Mouse (Mus musculus): ENCODE data around the gene Sema4d. TPM values are rescaled to one million over a fixed set of nuclear protein-coding genes. Genes with fewer than 3 reads are reported as not detected.

Sema4d gene
- polyA plus RNA-seq, 1 experiment from 2014 or later: 3.8 TPM

- WGBS (ENCODE audit: insufficient replicate concordance): 45% methylated on average over 11 of the region's 11 CpGs
- no peaks in the 10 kb centered on the region for H3K27me3 ChIP-seq
- peaks cover 55% of the 10 kb centered on the region for H3K4me1 ChIP-seq (replicated peaks)
- no peak overlapping the region for H3K4me3 ChIP-seq (replicated peaks)
- ATAC-seq (ENCODE audit: insufficient read depth): peak; percentile 93
- H3K9me3 ChIP-seq (replicated peaks): no peaks in the 10 kb centered on the region
- no peaks in the 10 kb centered on the region for H3K36me3 ChIP-seq (replicated peaks)
- H3K4me2 ChIP-seq: peak overlapping the region; percentile 45
- H3K9ac ChIP-seq: no peak overlapping the region
- H3K27ac ChIP-seq (replicated peaks): peak overlapping the region; percentile 51
Observed at GRCm38 (mm10) chr13:51777048-51777737, 16.4 kb downstream of the Sema4d start.

DNA sequence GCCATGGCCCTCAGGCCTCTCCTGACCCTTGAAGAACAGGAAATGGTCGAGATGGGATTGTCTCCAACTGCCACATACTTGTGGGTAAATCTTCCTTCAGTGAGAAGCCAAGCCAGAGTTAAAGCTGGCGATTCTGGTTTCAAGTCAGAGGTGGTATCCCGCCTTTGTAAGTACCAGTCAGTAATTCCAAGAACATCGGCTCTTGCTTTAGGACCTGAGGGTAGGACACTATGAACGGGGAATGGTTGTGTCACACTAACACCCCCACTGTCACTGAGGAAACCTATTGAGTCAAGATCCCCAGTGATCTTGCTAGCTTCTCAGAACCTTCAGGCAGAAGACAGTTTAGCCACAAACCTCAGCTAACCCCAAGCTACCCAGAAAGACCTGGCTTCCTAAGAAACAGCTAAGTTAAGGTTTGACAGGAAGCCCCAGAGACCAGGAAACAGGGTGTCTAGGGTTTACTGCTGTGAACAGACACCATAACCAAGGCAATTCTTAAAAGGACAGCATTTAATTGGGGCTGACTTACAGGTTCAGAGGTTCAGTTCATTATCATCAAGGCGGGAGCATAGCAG, 17.3 kb downstream of the Sema4d start:
- no peaks in the 10 kb centered on the region for H3K9me3 ChIP-seq (replicated peaks)
- H3K27ac ChIP-seq (replicated peaks): no peak overlapping the region
- no peak overlapping the region; the same call in 1 of the 2 replicates for H3K4me2 ChIP-seq
- H3K36me3 ChIP-seq (replicated peaks): no peaks in the 10 kb centered on the region
- H3K9ac ChIP-seq: no peak overlapping the region
- H3K4me1 ChIP-seq (replicated peaks): peaks cover 47% of the 10 kb centered on the region
- no peak overlapping the region for H3K4me3 ChIP-seq (replicated peaks)
- H3K27me3 ChIP-seq: no peaks in the 10 kb centered on the region
- WGBS (ENCODE audit: insufficient replicate concordance): 59% methylated on average over 6 of the region's 6 CpGs
- no peak for ATAC-seq (ENCODE audit: insufficient read depth)

GRCm38 (mm10) chr13:51771802-51772206, 21.7 kb downstream of the Sema4d start:
- Histone ChIP-seq H3K27me3 (no peaks in the 10 kb centered on the region), H3K9ac (no peak overlapping the region), H3K4me1 (replicated peaks) (peaks cover 25% of the 10 kb centered on the region), H3K4me2 (no peak overlapping the region), H3K4me3 (replicated peaks) (no peak overlapping the region), H3K27ac (replicated peaks) (no peak overlapping the region), H3K9me3 (replicated peaks) (no peaks in the 10 kb centered on the region), H3K36me3 (replicated peaks) (no peaks in the 10 kb centered on the region)
- WGBS (ENCODE audit: insufficient replicate concordance): 77% methylated on average over 10 of the region's 10 CpGs
- no peak for ATAC-seq (ENCODE audit: insufficient read depth)

- Histone ChIP-seq H3K4me2 (no peak overlapping the region), H3K36me3 (replicated peaks) (no peaks in the 10 kb centered on the region), H3K27me3 (no peaks in the 10 kb centered on the region), H3K4me1 (replicated peaks) (peaks cover 15% of the 10 kb centered on the region), H3K27ac (replicated peaks) (no peak overlapping the region), H3K9me3 (replicated peaks) (no peaks in the 10 kb centered on the region), H3K9ac (no peak overlapping the region), H3K4me3 (replicated peaks) (no peak overlapping the region)
- WGBS (ENCODE audit: insufficient replicate concordance): 87% methylated on average over 14 of the region's 14 CpGs
- ATAC-seq (ENCODE audit: insufficient read depth): no peak
Observed at GRCm38 (mm10) chr13:51770647-51771427, 22.7 kb downstream of the Sema4d start.

DNA sequence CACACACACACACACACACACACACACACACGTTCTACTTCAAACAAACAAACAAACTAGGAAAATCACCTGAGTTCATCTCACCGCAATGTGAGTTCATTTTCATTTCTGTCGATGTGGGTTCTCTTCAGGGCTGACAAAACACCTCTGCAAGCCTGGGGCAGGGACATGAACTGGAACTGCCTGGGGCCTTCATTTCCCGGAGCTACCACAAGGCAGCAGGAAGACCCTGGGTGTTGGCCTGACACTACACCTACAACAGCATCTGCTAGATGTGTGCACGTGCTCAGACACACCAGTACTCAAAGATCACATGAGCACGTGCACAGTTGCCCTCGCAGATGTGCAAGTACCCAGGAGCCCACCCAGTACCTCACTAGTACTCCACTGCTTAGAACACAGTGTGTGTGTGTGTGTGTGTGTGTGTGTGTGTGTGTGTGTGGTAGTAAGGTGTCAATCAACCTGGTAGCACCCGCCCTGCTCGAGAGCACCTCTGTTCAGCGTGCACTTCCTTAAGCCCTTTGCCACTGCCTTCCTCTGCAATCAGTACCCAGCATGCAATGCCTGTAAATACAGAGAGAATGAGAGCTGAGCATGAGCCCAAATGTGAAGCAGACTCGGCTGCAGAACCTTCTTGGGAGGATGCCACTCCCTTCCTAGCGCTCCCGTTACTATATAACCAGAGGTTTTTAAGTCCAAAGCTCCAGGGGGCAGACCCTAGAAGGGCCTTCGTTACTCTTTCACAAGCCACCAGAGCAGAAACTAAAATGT, 25.4 kb downstream of the Sema4d start:
- ATAC-seq (ENCODE audit: insufficient read depth): no peak
- Histone ChIP-seq H3K9me3 (replicated peaks) (no peaks in the 10 kb centered on the region), H3K4me2 (no peak overlapping the region), H3K27me3 (no peaks in the 10 kb centered on the region), H3K36me3 (replicated peaks) (no peaks in the 10 kb centered on the region), H3K27ac (replicated peaks) (no peak overlapping the region), H3K4me3 (replicated peaks) (no peak overlapping the region), H3K9ac (no peak overlapping the region), H3K4me1 (replicated peaks) (peaks cover 25% of the 10 kb centered on the region)
- WGBS (ENCODE audit: insufficient replicate concordance): 41% methylated on average over 14 of the region's 14 CpGs

- no peaks in the 10 kb centered on the region for H3K27me3 ChIP-seq
- H3K4me3 ChIP-seq (replicated peaks): no peak overlapping the region
- H3K9ac ChIP-seq: no peak overlapping the region
- H3K4me2 ChIP-seq: no peak overlapping the region
- no peak for ATAC-seq (ENCODE audit: insufficient read depth)
- peaks cover 32% of the 10 kb centered on the region for H3K4me1 ChIP-seq (replicated peaks)
- no peaks in the 10 kb centered on the region for H3K36me3 ChIP-seq (replicated peaks)
- H3K27ac ChIP-seq (replicated peaks): no peak overlapping the region
- 24% methylated on average over 8 of the region's 8 CpGs for WGBS (ENCODE audit: insufficient replicate concordance)
- no peaks in the 10 kb centered on the region for H3K9me3 ChIP-seq (replicated peaks)
Observed at GRCm38 (mm10) chr13:51767513-51767912, 26.0 kb downstream of the Sema4d start.

- WGBS (ENCODE audit: insufficient replicate concordance): 70% methylated on average over 4 of the region's 4 CpGs
Observed at GRCm38 (mm10) chr13:51766756-51767155, 26.8 kb downstream of the Sema4d start.

GRCm38 (mm10) chr13:51765369-51765768, 28.2 kb downstream of the Sema4d start:
- Histone ChIP-seq H3K27ac (replicated peaks) (no peak overlapping the region), H3K4me3 (replicated peaks) (no peak overlapping the region), H3K36me3 (replicated peaks) (no peaks in the 10 kb centered on the region), H3K9ac (no peak overlapping the region), H3K4me1 (replicated peaks) (peaks cover 36% of the 10 kb centered on the region), H3K4me2 (no peak overlapping the region), H3K27me3 (no peaks in the 10 kb centered on the region), H3K9me3 (replicated peaks) (no peaks in the 10 kb centered on the region)
- no peak for ATAC-seq (ENCODE audit: insufficient read depth)
- 56% methylated on average over 5 of the region's 5 CpGs for WGBS (ENCODE audit: insufficient replicate concordance)

More at GRCm38 (mm10) chr13:51766756-51767155, 26.8 kb downstream of the Sema4d start:
- Histone ChIP-seq H3K9me3 (replicated peaks) (no peaks in the 10 kb centered on the region), H3K9ac (no peak overlapping the region), H3K27ac (replicated peaks) (no peak overlapping the region), H3K4me1 (replicated peaks) (peaks cover 36% of the 10 kb centered on the region), H3K4me2 (no peak overlapping the region), H3K27me3 (no peaks in the 10 kb centered on the region), H3K4me3 (replicated peaks) (no peak overlapping the region), H3K36me3 (replicated peaks) (no peaks in the 10 kb centered on the region)
- ATAC-seq (ENCODE audit: insufficient read depth): no peak

- Histone ChIP-seq H3K4me2 (no peak overlapping the region), H3K27me3 (no peaks in the 10 kb centered on the region), H3K27ac (replicated peaks) (no peak overlapping the region), H3K4me3 (replicated peaks) (no peak overlapping the region), H3K9ac (no peak overlapping the region), H3K4me1 (replicated peaks) (peaks cover 28% of the 10 kb centered on the region), H3K36me3 (replicated peaks) (no peaks in the 10 kb centered on the region), H3K9me3 (replicated peaks) (no peaks in the 10 kb centered on the region)
- WGBS (ENCODE audit: insufficient replicate concordance): 51% methylated on average over 12 of the region's 12 CpGs
- ATAC-seq (ENCODE audit: insufficient read depth): no peak
Observed at GRCm38 (mm10) chr13:51763019-51763698, 30.4 kb downstream of the Sema4d start.

DNA sequence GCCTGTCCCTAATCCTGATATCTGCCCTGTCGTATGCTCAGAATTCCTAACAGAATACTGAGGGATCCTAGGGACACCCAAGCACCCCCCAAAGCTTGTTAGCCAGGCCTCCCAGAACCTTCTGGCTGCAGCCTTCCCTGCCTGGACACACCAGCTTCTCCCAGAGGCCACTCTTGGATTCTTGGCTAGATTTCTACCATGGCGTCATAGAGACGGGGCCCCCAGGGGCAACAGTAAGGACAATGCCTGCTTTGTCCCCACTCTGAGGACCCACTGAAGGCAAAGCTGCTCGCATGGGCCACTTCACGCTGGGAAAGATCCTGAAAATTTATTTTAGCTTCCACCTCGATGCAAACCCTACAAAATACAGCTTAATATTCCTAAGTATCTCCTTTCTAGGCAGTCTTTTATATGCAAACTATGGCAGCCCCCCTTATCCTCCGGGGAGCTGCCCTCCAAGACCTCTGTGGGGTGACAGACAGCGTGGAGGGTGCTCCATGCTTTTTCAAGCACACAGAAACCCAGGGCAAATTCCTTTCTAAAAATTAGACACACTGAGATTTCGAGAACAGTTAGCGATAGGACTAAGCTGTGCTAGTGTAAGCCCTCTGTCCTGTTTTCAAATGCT, 32.2 kb downstream of the Sema4d start:
- no peak for ATAC-seq (ENCODE audit: insufficient read depth)
- WGBS (ENCODE audit: insufficient replicate concordance): 76% methylated on average over 10 of the region's 10 CpGs
- Histone ChIP-seq H3K9ac (no peak overlapping the region), H3K27me3 (no peaks in the 10 kb centered on the region), H3K4me1 (replicated peaks) (peaks cover 41% of the 10 kb centered on the region), H3K9me3 (replicated peaks) (no peaks in the 10 kb centered on the region), H3K27ac (replicated peaks) (no peak overlapping the region), H3K36me3 (replicated peaks) (no peaks in the 10 kb centered on the region), H3K4me3 (replicated peaks) (no peak overlapping the region), H3K4me2 (no peak overlapping the region)
